Mouse (Mus musculus): ENCODE measurements at regions not wholly inside any gene's neighbourhood (a gene's known extent, or its start where the extent isn't known, plus 50 kb on each side); places are given as distances from the start of the nearest gene placed in this dataset.

- DNase-seq (ENCODE audit: extremely low spot score in 1 of 2, low spot score in 2 of 2), result no peak
- intact Hi-C loops (cut with DNase I), result no loop called here
- Histone ChIP-seq H3K4me3 (no peak overlapping the region), H3K27ac (no peak overlapping the region)
- TF ChIP-seq CTCF (IDR thresholded peaks at IDR 0.05), result no peak
Measured at GRCm38 (mm10) chr4:8289901-8290300, 51.1 kb upstream of the Car8 start.

All from left cerebral cortex, adult 2 months (tissue).